Mouse (Mus musculus): ENCODE measurements around the gene Kpna6.
A peak's percentile ranks its signal among the peaks of the same experiment; 100 is the strongest.

Gene Kpna6

DNA sequence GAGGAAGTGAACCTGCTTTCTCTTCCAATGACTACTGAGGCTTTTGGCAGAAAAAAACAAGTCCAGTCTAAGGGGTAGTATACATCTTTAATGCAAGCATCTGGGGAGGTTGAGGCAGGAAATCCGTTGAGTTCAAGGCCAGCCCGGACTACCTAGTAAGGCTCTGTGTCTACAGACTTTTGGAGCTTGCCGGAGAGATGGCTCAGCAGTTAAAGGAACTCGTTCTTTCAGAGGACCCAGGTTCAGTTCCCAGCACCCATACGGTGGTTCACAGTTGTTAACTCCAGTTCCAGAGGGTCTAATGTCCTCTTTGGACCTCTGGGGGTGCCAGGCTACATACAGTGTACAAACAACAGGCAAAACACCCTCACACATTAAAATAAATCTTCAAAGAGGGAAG, 54.5 kb downstream of the Kpna6 start:
- no peak for DNase-seq (ENCODE audit: low spot score in 2 of 2)

- no peak for DNase-seq (ENCODE audit: low spot score in 2 of 2)
Measured at GRCm38 (mm10) chr4:129617121-129617641, 55.4 kb downstream of the Kpna6 start.

DNA sequence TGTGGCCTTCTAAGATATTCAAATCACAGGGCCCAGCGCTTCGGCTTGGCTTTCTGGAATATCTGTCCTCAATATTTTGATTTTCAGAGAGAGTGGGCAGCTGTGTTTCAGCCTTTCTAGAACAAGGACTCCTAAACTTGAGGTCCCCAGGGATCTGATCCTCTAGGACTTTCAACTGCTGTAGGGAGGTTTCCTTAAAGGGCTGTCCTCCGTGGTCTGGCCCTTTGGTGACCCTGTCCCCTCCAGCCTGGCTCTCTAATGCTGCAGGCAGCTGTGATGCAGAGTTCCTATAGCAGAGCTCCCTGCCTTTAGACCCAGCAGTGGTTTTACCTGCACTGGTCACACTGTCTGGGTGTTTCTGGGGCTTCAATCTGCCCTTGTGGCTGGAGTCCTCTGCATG, 55.9 kb downstream of the Kpna6 start:
- no peak for DNase-seq (ENCODE audit: low spot score in 2 of 2)

GRCm38 (mm10) chr4:129615801-129616290, 56.7 kb downstream of the Kpna6 start:
- no peak for DNase-seq (ENCODE audit: low spot score in 2 of 2)

DNA sequence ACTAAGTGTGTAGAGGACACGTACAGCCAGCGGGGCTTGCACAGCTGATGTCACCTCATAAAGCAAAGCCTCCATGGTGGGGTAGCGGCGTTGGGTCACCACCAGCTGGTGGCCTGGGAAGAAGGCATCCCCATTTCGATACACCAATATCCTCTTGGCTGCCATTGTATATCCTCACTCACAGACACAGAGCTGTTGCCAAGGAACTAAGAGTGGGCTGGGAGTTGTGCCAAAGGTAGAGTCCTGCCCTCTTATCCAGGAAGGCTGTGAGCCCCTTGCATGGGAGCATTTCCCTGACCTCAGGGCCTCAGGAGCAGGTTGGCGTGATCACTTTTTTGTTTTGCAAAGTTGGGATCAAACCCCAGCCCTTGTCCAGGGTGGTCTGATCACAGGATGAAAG, 58.5 kb downstream of the Kpna6 start, which contains the start of gene Dcdc2b:
Gene Dcdc2b (minus strand): TSS at position 165 of the 400 bp plus-strand sequence.
- no peak for DNase-seq (ENCODE audit: low spot score in 2 of 2)

- no peak for DNase-seq (ENCODE audit: low spot score in 2 of 2)
Measured at GRCm38 (mm10) chr4:129610472-129610871, 62.1 kb downstream of the Kpna6 start.

DNA sequence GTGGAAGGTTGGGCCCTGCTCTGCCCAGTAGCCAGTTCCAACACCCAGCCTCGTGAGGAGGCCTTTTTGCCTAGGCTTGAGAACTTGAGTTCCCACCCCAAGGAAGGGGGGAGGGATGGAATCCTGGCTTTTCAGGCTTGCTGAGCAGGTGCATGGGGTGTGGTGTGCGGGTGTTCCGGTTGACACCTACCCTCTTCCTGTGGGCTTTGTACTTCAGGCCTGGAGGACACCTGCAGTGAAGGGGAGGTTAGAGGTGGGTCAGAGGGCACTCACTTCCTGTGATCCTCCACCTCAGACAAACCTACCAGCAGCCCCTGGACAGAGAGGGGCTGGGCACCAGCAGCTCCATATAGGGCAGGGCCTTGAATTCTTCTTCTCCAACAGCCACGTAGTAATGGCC, 62.5 kb downstream of the Kpna6 start:
- DNase-seq (ENCODE audit: low spot score in 2 of 2): no peak

DNA sequence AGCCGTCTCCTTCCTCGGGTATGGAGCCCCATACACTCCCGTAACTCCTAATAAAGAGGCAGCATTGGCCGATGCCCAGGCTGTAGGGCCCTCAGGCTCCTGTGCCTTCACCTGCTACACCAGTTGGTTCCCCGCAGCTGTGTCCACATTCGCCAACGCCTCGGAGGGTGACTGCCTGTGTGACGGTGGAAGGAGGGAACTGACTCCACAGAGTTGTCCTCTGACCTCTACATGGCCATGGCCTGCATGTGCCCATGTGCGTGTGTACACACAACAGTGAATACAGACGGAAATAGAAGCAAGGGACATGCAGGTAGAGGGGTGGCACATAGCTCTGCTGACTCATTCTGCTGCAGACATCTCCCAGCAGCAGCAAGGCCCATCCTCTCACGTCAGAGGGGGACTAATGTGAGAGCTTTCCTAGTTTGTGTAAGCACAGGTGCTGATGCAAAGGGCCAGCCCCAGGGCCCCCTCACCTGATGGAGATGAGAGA, 63.4 kb downstream of the Kpna6 start:
- no peak for DNase-seq (ENCODE audit: low spot score in 2 of 2)

- peak in 1 of 2 experiments; percentile 86 for DNase-seq (ENCODE audit: low spot score in 2 of 2)
Measured at GRCm38 (mm10) chr4:129608426-129609025, 64.0 kb downstream of the Kpna6 start.

DNA sequence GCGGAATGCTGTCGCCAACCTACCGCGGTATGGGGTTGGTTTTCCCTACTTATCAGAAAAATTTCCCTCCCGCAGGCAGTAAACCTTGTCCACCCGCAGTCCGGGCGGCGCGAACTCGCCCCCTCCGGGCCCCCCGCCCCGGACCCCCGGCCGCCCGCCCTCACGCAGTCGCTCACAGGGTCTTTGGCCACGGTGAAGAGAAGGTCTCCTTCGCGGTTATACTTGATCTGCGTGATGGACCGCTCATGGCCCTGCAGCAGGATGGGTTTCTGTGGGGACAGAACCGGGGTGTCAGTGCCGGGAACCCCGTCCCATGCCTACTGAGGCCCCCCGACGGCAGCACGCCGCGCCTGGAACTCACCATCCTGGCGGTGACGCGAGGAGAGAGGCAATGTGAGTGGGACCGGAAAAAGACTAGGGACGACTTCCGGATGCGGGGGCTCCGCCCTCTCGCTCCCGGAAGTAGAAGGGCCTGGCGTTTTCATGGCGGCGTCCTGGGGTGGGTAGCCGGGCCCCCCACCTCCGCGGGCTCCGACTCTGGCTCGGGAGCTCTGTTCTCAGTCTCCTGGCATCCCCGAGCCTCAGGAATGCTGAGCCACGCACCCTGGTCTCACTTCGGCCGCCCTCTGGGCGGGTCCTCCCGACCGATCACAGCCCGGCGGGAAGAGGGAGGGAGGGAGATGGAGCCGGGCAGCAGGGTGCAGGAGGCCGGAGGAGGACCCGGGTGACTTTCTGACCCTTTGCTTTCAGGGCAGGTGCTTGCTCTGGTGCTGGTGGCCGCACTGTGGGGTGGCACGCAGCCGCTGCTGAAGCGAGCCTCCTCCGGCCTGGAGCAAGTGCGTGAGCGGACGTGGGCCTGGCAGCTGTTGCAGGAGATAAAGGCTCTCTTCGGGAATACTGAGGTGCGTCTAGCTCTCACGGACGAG, 72.1 kb downstream of the Kpna6 start, which contains the start of the genes Eif3i and Tmem234:
Gene Eif3i (minus strand): TSS at position 416 of the 926 bp plus-strand sequence.
Gene Tmem234 (plus strand): TSS at position 436 of the 926 bp plus-strand sequence.
- peak in 1 of 2 experiments; percentile 80 for DNase-seq (ENCODE audit: low spot score in 2 of 2)

Data from left cerebral cortex, adult 9 months (tissue).